Mouse (Mus musculus) neural tube, embryonic 10.5 days (tissue): ENCODE data around the gene Mars2.

Source experiments
- DNase-seq: peaks from one replicate; pipeline ENCODE4 v3.0.0-alpha.2; 2017; ENCODE audit warnings: low spot score; ENCODE audit errors: extremely low spot score

The Mars2 gene

DNA sequence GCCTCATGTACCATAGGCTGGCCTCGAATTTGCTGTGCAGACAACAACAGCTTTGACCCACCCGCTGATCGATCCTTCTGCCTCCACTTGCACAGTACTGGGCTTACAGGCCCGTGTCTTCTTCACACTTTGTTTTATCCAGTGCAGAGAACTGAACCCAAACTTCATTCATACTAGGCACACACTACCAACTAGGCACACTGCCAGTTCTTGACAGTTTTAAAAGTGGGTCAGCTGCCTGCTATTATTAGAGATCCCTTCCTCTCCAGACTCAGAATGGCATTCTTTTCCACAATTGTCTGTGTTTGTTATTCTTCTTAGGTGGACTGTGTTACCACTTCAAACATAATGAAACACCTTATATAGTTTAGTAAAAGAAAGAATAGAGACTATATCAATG, 15.6 kb upstream of the Mars2 start:
- no peak for DNase-seq

DNA sequence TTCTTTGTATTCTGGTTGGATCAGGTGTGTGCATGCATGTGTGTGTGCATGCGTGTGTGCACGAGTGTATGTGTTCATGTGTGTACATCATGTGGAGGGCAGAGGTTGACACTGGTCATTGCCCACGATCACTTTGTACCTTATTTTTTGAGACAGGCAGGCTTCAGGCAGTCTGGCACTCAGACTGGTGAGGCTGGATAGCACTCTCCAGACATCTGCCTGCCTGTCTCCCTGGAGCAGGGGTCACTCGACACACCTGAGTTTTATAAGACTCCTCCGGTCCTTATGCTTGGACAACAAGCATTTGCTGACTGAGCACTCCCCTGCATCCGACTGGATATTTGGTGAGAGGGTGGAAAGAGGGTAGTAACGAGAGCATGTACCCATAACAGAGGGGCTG, 14.0 kb upstream of the Mars2 start:
- DNase-seq, result peak; percentile 6

GRCm38 (mm10) chr1:55224111-55224510, 12.9 kb upstream of the Mars2 start:
- DNase-seq, result peak; percentile 18

GRCm38 (mm10) chr1:55225398-55225797, 11.6 kb upstream of the Mars2 start:
- DNase-seq, result peak; percentile 35

DNA sequence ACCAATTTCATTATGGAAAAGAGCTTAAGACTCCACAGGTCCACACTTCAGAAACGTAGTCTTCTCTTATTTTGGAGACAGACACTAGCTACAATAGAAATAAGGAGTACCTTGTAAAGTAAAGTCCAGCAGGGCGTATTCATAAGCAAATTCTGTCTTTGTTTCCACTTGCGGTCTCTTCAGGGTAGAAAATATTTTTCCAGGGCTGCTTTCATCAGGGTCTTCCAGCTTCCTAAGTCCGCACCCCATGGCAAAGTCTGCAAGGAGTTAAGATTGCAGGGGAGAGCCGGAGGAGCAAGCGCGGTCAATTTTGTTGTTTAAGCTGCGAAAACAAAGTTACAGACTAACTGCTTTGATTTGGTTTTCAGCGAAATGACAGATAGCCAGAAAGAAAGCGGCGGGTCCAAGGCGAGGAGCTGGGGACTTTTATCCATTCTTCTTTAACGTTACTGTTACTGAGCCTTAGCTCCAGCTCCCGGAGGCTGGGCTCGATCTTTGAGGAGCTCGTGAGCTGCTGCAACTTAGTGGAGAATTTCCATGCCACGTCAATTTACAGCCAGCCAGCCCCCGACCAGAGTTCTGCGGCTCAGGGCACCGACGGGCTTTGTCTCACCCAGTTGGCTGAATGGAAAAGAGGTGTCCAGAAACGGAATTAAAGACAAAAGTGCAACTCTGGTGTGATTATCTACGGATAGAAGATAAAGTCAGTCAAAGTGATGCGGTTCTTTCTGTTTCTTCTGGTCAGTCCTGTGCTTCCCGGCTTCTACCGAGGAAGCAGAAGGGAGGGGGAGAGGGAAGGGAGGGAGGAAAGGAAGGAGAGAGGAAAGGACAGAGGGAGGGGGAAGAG, 10.7 kb upstream of the Mars2 start, which contains the start of gene Rftn2:
TSS of gene Rftn2 (minus strand) at position 772 of the 847 bp plus-strand sequence.
- DNase-seq, result peak; percentile 70

GRCm38 (mm10) chr1:55227376-55227775, 9.6 kb upstream of the Mars2 start:
- no peak for DNase-seq

DNA sequence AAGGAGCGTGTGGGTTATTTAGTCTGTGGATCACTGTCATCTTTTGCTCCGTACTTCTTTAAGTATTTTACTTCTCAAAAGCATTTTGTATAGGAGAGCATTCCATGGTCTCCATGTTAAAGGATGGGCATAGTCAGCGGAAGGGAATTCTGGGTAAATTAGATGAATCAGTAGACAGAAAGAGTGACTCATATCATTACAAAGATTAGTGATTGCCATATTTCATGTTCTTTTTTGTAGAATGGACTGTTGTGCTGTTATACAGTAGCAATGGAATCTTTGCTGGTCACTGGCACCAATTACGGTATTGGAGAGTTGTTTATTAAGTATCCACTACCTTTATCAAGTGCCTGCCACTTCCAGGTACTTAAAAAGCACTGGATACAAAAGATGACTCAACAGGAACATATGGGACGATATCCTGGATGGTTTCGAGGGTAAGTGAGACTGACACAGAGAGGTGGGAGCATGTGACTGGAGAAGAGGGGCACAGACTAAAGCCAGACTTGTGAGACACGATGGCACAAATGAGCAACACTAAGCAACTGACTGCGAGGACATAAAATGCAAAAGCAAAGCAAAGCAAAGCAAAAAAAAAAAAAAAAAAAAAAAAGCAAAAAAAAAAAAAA, 8.6 kb upstream of the Mars2 start:
- no peak for DNase-seq

DNA sequence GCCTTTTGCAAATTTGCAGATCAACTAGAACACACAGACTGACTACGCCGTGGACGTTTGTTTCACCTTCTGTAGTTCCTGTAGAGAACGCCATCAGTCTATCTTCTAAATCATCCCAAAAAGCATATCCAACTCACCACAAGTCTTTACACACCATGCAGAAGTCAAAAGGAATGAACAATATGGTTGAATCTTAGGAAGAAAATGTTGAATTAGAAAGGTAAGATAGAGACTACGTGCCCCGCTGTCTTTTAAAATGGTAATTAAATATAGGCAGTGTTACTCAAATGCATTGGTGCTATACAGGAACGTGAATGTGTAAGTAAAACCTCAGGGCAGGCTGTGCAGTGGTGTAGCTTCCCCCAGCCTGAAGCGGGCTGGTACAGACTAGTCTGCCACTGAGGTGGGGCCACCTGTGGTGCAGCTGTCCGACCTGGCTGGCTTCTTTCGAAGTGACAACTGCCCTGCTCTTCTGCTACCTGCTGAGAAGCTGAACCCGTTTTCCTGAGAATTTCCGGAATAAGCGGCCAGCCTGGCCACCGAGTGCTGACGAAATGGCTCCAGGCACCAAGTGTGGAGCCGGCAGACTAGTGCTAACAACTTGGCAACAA, 2.0 kb upstream of the Mars2 start:
- DNase-seq, result no peak

DNA sequence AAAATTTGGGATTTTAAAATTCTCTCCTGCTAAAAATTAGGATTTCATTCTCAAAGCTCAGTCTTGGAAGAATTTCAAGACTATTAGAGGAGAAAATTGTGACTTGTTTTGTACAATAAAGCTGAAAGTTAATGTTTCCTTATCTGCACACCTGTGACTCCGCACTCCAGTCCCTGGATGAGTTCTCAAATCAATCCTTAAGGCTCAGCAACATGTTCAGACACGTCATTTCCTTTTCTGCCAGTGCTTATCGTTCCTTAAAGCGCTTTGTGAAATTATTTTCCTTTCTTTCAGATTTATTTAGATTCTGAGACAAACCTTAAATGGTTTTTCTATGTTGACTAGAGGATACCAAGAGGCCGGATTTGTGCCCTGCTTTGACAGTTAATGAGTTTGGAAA, 490 bp upstream of the Mars2 start:
- DNase-seq, result no peak

- DNase-seq, result no peak
These were observed 725 bp downstream of the Mars2 start for GRCm38 (mm10) chr1:55237643-55238161.

DNA sequence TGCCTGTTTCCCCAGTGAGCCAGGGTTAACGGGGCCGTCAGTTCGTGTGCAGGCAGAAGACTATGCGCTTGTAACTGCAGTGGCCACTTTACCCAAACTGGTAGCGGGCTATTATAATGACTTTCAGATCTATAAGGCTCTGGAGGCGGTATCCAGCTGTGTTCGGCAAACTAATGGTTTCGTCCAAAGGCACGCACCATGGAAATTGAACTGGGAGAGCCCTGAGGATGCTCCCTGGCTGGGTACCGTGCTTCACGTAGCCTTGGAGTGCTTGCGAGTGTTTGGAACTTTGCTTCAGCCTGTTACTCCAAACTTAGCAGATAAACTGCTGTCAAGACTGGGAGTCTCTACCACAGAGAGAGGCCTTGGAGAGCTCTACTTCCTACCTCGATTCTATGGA, 1.5 kb downstream of the Mars2 start:
- no peak for DNase-seq

DNA sequence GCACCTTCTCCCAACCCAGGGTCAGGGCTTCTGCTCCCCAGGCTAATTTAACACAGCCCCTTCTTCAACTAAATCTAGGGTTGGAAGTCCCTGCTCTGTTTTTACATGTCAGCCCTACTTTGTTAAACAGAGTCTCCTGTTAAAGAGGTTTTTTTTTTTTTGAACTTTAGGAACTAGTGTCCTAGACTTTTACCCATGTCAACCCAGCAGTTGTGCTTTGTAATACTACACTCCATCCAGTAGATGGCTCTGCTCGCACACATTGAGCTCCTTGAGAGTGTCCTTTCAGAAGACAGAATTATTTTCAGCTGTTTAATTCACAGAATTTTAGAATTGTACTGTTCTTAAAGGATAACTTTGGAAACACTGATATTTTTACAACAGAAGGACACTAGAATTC, 2.3 kb downstream of the Mars2 start:
- no peak for DNase-seq

- no peak for DNase-seq
These were observed 9.4 kb downstream of the Mars2 start for GRCm38 (mm10) chr1:55246374-55246773.

- DNase-seq, result no peak
These were observed 27.4 kb downstream of the Mars2 start for GRCm38 (mm10) chr1:55264385-55264784.

- DNase-seq, result no peak
These were observed 28.5 kb downstream of the Mars2 start for GRCm38 (mm10) chr1:55265447-55265846.

DNA sequence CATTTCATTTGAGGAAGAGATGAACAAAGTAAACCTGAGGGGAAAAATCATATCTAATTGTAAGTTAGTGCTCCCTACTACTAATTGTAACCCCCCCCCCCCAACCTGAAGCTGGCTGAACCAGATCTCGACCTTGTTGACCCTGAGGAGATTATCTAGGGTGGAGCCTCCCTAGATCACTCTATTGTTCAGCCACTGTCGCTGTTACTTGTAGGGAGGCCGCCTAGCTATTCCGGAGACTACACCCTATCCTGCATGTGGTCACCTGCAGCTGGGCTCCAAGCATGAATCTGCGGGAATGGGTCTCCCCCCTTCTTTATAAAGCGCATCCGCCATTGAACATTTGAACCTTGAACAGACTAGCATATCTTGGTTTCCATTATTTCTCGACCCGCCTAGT, 42.1 kb downstream of the Mars2 start:
- no peak for DNase-seq
